Mouse (Mus musculus) cerebellum, adult 8-10 months (tissue): Measurements from ENCODE around the gene Naa35.
A peak's percentile ranks its signal among the peaks of the same experiment; 100 is the strongest.
"Not testable (repeated sequence)": the region's sequence is repeated elsewhere in the genome, so short reads cannot be mapped to it uniquely, and the experiment has no call there.

Experiments
- DNase-seq: peaks from one replicate; pipeline ENCODE4 v3.0.0; 2022

Gene Naa35

DNA sequence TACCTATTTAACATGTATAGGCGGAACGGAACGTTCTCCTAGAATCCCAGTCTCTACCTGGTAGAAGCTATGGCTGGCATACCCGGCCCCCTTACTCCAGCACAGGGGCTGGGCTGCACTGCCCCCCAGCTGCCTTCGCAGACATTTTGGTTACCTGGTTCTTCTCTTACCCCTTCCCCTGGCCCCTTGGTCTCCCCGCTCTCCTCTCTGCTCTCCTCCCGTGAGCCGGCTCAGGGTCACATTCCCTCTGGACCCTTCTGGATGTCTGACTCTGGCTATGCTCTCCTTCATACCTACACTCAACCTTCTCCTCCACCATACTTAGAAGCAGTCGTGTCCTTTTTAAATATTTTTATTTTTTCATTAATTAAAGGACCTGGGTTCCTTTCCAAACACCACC lies 578 bp upstream of the Naa35 start:
- peak; percentile 53 for DNase-seq

DNA sequence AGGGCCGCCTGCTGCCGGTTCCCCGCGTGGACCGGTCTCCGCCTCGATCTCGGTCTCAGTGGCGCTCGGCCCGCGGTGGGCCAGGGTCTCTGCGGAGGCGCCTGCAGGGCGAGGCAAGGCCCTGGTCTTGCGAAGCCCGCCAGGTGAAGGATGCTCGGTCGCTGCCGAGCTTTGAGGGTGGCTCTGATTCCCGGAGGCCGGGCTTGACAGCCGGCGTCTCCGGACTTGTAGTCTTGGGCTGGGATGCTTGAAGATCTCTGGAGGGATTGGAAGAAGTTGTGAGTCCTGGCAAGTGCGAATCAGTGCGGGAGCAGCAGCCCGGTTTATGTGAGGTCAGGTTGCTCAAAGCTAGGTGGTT lies 568 bp downstream of the Naa35 start:
- DNase-seq, result peak; percentile 60

DNA sequence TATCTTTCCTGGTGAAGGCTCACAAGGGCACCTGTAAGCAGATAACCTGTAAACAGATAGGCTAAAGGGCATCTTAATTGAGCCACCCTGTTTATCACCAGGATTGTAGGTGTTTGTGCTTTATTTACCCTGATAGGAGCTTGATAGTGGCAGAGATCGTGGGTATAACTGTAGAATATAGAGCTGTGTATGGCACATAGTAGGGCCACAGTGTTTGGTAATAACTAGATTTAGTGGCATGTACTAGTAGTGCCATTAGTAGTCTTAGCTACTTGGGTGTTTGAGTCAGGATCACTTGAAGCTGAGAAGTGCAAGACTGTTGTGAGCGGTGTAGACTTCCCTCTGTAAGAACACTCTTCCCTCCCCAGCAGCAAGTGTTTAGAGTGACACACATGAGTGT lies 2.1 kb downstream of the Naa35 start:
- DNase-seq, result no peak

DNA sequence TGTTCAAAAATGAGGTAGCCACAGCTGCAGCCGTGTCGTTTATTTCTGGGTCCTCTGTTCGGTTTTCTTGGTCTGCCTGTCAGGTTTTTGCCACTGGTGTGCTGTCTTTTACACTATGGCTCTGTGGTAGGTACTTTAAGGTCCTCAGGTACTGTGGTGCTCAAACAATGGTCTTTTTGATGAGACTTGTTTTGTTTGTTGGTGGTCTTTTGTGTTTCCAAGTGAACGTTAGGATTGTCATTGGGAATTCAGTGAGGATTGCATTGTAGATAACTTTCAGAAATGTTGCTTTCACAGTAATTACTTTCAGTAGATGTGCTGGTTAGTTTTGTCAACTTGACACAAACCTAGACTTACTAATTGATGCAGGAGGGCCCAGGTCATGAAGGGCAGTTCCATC lies 4.6 kb downstream of the Naa35 start:
- no peak for DNase-seq

DNA sequence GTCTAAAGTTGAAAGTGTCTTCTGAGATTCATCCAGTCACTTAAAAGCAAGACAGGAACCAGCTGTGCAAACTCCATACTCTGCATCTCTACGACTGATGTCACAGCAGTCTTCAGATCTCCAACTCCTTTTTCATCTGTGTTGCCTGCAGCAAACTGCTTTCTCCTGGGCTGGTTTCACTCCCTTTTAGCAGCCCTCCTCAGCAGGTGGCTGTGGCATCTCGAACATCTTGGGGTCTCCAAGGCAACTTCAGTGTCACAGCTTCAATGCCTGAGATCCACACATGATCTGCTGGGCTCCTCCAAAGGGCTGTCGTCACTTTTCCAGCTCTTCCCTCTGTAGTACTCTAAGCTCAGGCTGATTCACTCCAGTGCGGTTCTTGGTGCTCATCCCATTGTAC lies 5.6 kb downstream of the Naa35 start:
- no peak for DNase-seq

DNA sequence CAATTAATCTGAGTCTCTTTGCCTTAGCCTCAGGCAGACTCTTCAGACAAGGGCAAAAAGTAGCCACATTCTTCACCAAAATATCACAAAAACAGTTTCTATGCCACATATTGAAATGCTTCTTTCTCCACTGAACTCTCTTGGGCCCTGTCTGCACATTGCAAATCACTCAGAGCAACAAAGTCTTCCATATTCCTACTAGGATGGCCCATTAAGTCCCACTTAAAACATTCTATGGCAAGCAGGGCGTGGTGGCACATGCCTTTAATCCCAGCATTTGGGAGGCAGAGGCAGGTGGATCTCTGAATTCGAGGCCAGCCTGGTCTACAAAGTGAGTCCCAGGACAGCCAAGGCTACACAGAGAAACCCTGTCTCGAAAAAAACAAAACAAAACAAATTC lies 7.0 kb downstream of the Naa35 start:
- not testable (repeated sequence) for DNase-seq

DNA sequence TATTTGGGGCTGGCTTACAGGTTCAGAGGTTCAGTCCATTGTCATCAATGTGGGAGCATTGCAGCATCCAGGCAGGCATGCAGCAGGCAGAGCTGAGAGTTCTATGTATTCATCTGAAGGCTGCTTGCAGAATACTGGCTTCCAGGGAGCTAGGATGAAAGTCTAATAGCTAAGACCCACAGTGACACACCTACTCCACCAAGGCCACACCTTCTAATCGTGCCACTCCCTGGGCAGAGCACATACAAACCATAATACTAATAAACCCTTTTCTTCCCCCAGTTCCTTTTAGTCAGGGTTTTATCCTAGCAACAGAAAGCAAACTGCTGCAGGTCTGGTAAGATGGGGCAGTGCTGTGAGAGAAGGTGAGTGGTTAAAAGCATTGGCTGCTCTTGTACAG lies 7.6 kb downstream of the Naa35 start:
- no peak for DNase-seq

DNA sequence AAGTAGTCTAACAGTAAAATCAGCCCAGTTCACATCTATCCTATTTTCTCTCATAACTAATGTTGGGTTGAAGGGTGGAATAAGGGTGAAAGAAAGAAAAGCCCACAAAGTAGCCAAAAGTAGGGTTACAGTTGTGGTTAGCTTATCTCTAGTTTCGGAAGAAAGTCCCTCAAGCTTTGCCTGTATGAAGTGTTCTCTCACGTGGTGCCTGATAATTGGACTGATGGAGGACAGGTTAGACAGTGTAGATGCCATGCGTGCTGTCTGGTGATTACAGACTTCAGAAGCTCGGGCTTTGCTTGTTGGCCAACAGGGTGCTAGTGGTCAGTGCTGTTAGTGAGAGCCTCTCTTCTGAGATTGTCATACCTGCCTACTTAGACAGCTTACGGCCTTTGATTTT lies 18.0 kb downstream of the Naa35 start:
- no peak for DNase-seq

DNA sequence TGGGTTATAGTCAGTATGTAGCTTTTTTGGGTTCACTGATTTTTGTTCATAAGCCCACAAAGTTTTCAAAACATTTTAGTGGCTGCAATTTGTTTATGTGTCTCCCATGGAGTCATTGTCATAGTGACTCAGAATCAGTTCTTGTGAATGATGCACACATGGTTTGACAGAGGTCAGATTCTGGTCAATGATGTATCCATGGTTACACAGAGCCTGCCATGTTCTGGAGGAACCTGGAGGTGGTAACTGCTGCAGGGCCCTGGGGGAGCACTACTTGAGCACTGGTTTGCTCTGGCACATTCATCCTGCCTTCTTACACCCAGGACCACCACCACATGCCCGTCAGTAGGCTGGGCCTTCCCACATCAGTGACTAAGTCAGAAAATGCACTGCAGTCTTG lies 19.5 kb downstream of the Naa35 start:
- no peak for DNase-seq

DNA sequence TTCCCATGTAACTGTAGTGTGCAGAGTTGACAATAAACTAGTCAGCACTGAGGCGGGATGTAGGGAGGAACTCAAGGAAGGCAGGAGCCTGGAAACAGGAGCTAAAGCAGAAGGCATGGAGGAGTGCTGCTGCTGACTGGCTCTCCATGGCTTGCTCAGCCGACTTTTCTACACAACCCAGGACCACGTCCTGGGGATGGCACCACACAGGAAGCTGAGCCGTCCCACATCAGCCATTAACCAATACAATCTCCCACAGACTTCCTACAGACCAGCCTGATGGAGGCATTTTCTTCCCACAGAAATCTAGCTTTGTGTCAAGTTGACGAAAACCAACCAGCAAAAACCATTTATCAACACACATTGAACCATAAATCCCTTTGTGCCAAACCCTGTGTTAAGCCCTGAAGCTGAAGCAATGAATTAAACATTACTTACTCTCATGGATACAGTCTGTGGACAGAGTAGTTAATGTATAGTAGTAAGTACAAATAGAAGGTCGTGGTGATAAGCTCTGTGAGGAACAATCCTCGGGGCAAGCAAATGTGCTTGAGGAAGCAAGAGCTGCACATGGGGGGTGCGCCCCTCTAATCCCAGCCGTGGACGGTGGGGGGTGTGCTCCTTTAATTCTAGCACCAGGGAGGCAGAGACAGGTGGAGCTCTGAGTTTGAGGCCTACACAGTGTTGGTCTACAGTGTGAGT lies 20.3 kb downstream of the Naa35 start:
- DNase-seq, result no peak

DNA sequence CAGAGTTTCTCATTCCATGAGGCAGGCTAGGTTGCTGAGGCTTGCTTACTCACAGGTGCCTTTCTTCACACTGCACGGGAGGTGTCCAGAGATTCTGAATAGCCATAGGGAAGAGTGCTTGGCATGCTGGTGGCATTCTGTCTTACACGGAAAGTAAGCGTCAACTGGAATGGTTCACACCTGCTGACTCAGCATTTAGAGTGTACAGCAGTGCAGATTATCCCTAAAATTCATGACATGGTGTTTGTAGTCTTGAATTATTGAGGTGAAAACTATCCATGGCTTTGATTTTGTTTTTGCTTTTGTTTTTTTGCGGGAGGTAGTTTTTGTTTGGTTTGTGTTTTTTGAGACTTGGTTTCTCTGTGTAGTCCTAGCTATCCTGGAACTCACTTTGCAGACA lies 24.8 kb downstream of the Naa35 start:
- no peak for DNase-seq

DNA sequence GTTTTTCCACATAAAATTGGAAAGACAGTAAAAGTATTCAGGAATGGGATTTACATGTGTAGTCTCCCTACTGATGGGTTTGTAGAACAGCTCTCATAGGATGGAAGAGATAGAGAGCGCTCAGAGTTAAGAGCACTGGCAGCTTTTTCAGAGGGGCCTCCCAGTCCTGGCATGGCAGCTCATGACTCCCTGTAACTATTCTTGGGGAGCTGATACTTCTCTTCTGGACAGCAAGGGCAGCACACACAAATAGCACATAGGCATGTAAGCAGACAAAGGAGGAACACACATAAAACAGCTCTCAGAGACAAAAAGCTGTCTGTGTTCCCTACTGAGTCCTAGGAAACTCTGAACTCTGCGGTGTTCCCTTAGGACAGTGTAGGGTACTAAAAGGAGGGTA lies 25.4 kb downstream of the Naa35 start:
- no peak for DNase-seq

DNA sequence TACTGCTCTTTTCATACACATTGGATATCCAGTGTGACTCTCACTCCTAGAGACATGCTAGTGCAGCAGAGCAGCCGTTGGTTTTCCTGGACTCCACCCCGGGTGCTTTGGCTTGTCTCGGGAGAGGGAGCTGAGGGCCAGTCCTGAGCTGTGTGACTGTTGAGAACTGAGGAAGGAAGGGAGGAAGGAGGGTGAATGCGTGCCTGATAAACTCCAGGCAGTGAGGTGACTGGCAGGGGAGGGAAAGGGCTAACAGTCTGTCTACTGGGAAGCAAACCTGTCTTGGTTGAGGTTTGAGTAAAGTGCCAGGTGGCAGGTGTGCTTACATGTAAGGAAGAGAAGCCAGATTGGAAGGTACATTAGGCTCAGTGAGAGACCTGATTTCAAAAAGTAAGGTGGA lies 28.8 kb downstream of the Naa35 start:
- no peak for DNase-seq

DNA sequence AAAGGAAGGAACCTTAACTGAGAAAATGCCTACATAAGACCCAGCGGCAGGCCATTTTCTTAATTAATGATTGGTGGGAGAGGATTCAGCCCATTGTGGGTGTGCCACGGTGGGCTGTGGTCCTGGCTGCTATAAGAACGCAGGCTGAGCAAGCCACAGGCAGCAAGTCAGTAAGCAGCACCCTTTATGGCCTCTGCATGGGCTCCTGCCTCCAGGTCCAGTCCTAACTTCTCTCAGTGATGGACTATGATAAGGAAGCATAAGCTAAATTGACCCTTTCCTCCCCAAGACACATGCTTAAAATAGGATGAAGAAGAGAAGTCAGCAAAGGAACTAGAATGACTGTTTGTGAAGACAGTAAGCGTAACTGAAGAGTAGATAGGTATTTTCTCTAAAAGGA lies 30.1 kb downstream of the Naa35 start:
- DNase-seq, result no peak

DNA sequence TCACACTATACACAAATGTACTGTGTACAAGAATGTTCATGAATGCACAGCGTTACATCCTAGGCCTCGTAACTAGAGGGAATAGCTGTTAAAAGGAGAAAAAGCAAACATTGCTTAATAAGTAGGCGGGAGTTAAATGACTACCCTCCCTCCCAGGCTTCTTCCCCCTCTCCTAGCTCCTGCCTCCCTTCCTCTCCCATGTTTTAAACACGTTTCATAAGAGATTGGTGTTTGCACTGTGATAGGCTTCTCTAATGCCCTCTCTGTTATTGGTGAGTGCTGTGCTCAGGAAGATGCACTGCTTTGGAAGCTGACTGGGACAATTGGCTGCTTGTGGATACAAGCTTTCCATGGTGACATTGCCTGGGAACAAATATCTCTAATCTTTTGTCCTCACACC lies 30.5 kb downstream of the Naa35 start:
- DNase-seq, result no peak

DNA sequence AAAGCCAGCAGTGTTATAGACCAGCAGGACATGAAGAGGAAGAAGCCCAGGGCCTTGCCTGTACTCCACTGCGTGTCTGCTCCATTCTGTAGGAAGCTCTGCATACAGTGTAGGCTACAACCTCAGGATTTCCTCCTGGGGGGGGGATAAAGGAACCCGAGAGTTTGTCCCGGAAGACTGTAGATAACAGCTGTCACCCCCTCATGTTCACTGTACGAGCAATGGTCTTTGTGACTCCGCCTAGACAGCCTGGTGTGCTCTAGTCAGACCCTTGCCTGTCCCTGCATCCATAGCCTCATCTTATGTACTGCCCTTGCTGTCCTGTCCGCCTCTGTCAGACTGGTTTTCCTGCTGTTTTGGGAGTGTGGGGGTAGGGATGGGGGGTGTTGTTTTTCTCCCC lies 33.4 kb downstream of the Naa35 start:
- no peak for DNase-seq

DNA sequence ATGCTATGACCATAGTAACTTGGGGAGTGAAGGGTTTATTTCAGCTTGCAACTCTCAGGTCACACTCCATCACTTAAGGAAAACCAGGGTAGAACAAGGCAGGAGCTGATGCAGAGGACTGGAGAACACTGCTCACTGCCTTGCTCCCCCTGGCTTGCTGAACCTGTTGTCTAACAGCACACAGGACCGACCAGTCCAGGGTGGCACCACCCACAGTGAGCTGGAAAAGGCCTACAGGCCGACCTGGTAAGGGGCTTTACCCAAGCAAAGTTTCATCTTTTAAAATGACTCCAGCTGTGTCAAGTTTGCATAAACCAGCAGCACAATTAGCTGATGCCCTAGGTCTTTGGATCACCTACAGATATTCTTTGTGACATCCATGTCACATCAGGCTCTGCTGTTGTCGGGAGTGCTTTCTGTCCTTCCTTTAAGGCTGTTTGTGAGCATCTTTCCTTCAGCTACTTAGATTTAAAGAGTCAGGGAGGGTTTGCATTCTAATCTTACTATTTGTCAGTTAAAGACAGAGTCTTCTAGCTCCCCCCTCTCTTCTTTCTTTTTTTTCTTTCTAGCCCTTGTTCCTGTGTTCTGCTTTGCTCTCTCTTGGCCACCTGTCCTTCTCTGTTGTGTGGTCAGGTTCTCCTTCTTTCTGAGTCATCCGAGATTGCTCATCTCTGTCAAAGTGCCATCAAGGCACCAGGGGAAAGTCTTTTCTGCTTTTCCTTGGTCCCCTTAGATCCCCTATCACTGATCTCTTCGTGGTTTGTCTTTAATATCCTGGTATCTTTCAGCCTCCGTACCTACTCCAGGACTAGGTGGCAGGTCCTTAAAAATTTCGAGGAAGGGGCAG lies 36.8 kb downstream of the Naa35 start:
- no peak for DNase-seq

DNA sequence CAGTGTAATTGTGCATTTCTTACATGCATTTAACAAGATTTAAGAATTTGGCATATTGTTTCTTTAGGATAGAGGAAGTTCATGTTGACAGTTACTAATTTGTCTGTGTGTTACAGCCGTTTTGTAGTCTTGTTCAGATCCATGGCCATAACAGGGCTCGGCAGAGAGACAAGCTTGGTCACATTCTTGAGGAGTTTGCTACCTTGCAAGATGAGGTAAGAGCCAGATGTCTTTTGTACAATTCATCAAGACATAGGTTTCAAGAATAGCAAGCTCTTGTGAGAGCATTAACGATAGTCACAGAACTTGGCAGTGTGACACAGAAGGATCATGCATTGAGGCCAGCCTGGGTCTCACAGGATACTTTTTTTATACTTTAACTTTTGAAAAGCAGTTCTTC lies 39.3 kb downstream of the Naa35 start:
- DNase-seq, result no peak

DNA sequence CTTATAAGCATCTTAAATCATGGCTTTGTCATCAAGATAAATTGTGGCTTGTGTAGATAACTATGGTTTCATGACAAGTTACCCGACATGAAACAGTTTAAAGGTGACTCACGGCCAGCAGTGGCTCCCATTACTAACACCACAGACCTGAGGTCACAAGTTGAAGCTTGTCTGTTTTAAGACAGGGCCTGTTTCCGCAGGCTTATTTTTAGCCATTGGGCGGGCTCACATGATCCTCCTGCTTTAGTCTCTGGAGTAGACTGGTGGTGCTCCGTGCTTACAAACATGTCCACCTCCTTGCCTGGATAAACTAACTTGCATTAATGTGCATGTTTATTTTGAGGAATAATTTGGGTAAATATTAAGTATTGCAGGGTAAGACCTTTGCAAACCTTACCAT lies 39.8 kb downstream of the Naa35 start:
- DNase-seq, result no peak

DNA sequence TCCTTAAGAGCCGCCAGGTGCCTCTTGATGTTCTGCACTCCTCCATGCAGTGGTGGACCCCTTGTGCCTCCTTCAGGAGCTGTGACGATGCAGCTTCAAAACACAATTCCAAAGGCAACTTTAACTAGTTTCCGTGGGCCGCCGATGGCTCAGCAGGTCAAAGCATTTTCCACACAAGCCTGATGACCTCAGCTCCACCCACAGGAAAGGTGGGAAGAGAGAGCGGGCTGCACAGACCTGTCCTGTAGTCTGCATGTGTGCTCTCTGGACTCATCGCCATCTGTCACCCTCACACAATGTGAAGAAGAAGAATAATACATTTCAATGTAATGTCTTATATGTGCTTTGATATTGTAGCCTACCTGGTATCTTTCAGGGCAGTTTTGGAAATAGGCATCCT lies 41.7 kb downstream of the Naa35 start:
- DNase-seq, result no peak

DNA sequence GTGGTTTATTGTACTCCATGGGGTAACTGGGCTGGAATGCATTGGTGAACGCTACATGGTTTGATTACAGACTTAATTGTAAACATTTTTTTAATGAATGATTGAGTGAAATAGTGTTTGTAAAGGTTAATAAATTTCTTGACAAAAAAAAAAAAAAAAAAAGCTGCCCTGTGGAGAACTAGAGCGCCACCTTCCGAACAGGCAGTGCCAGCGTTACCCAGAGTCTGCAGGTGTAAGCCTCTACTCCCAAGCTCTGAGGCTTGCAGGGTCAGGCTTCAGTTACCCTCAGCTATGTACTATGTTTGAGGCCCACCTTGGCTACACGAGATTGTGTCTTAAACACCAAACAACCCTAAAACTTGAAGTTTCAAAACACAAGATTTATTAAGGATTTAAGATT lies 49.6 kb downstream of the Naa35 start:
- DNase-seq, result no peak

DNA sequence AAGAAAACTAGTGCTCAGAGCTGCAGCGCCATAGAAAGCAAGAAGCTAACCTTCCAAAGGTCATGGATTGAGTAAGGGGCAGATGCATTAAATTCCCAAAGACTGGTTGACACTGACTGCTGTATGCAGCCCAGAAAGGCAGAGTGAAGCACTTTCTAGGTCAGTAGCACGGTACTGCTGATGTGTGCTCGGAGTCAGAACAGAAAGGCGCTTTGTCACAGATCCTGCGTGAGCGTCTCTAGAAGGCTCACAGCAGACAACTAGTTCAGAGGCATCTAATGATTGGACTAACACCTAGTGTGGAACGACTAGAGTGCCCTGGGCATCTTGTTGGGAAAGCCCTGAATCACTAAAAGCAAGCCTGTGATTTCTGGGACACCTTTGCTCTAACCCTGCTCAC lies 52.7 kb downstream of the Naa35 start:
- no peak for DNase-seq

DNA sequence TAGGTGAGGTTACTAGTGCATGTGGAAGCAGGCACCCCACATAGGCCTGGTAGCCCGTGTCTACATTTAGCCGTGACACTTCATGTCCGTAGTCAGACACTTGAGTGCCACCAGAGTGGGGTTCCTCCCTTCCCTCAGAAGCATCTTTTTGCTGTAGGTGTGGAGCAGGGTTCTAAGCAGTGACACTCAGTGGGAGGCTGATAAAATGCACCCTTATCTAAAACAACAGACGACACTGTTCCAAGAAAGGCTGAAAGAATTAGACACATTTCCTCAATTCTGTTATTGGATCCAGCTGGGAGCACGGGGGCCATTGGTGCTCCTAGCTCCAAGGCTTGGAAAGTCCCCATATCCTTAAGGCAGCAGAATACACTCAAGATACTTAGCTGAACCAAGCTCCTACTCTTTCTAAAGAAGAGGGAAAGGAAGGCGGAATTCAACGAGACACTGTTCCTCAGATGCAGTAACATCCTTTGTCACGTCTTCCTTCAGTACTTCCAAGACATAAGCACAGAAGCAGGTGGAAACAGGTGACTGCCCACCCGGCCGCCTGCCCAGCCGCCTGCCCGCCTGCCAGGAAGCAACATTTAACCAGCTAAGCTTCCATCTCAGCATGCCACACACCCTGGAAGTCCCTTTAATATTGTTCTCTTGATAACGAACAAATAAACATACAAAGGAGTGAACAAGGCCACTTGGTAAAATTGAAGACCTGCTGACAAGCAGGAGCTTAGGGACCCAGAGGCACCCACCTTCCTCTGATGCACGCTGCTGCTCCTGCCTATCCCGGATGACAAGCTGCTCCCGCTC lies 54.5 kb downstream of the Naa35 start:
- DNase-seq, result peak; percentile 85

DNA sequence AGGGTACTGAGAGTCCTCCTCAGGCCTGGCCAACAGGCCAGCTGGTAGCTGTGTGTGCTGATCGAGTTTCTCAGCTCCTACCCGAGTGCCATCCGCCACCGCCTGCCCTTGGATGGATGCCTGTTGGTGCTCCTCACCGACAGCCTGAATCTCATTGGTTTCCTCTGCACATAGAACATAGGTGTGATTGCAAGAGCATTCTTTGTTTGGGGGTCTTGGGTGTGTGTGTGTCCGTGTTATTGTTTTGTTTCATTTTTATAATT lies 55.0 kb downstream of the Naa35 start:
- DNase-seq, result no peak
